Mouse (Mus musculus) kidney, adult 2 months (tissue): ENCODE results near the gene Gne. TPM values are rescaled to one million over a fixed set of nuclear protein-coding genes. Genes with fewer than 3 reads are reported as not detected.

Source experiments
- DNase-seq: peaks from one replicate; pipeline ENCODE4 v3.0.0; 2021
- H3K27ac ChIP-seq: fragments of 200-500 bp; 2 replicates; pipeline ENCODE4 v1.5.1; 2012; ENCODE audit warnings: low read depth, low read length, control low read depth, inconsistent platforms; ENCODE audit not compliant: insufficient read depth
- H3K27me3 ChIP-seq: fragments of 200-500 bp; replicated peaks from 2 replicates; pipeline ENCODE4 v1.6.1; 2012; ENCODE audit warnings: mild to moderate bottlenecking, moderate library complexity, low read length, inconsistent platforms; ENCODE audit not compliant: control insufficient read depth, insufficient read depth
- H3K36me3 ChIP-seq: fragments of 200-500 bp; 2 replicates; pipeline ENCODE4 v1.6.1; 2012; ENCODE audit warnings: mild to moderate bottlenecking, moderate library complexity, low read length, inconsistent platforms; ENCODE audit not compliant: control insufficient read depth, insufficient read depth
- H3K4me1 ChIP-seq: fragments of 200-500 bp; 2 replicates; pipeline ENCODE4 v1.6.1; 2011; ENCODE audit warnings: low read length; ENCODE audit not compliant: control insufficient read depth, insufficient read depth
- H3K4me3 ChIP-seq: fragments of 200-500 bp; 2 replicates; pipeline ENCODE4 v1.5.1; 2011; ENCODE audit warnings: mild to moderate bottlenecking, low read depth, low read length, control low read depth; ENCODE audit not compliant: insufficient read depth
- CTCF ChIP-seq: fragments of 200-500 bp; conservative IDR thresholded peaks from 2 replicates; pipeline ENCODE4 v1.5.1; 2011; ENCODE audit warnings: low read depth, mild to moderate bottlenecking, control low read depth, low read length, moderate library complexity, mixed read lengths; ENCODE audit not compliant: insufficient read depth, insufficient read length
- POLR2A ChIP-seq: fragments of 200-500 bp; IDR thresholded peaks from one replicate; pipeline ENCODE4 v1.6.1; 2011; ENCODE audit warnings: low read depth, low read length, control low read depth
- WGBS: fragments of 180-500 bp; shearing (Covaris S2); methylation state at CpG from one replicate; pipeline ENCODE4 v1.1.7; 2018; 5-methylcytosine and 5-hydroxymethylcytosine counted together
- polyA plus RNA-seq: library from polyadenylated mRNA; depleted of rRNA; stranded (reverse); fragments of >200 nt; gene quantifications from 2 replicates; pipeline ENCODE4 v1.2.3, GENCODE M21; 2012; rRNA removed

The Gne gene
- polyA plus RNA-seq, 1 experiment = 26.2 TPM

DNA sequence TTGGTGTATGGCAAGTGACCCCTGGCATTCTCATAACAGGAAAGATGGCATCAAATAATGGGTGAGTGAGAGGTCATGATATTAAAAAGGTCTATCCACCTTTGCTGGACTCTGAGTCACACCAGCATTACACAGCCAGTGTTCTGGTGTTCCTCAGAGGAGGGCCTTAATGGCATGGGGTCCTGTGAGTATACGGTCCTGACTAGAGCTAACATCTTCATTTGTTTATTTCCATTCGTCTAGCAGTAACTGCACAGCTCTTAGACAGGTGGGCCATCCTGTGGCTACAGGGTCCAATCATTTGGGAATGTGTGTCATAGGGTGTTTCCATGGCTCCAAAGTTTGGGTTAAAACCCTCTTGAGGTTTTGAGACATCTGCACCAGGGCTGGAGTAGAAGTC is 89.6 kb downstream of the Gne start:
- H3K27me3 ChIP-seq = no peaks in the 10 kb centered on the region
- no peak for DNase-seq
- WGBS = 82% methylated on average over 2 of the region's 2 CpGs
- H3K4me3 ChIP-seq = no peak overlapping the region
- no peaks in the 10 kb centered on the region for H3K4me1 ChIP-seq
- TF ChIP-seq POLR2A (no peak), CTCF (no peak)
- no peak overlapping the region for H3K27ac ChIP-seq
- no peaks in the 10 kb centered on the region for H3K36me3 ChIP-seq

DNA sequence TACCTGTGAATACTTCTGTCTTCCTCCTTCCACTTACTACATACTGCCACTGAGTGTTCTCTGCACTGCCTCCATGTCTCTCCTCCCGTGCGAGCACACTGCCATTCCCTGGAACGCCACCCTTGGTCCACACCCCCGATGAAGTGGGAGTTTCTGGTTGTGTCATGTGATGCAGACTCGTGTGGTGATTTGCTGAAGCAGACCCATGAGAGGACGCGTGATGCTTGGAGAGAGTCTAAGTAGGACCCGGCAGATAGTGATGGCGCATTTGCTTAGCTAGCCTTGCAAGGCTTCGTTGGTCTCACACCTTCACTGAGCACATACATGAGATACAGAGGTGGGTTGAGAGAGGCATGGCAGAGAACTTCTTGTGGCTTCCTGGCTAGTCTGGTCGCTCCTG is 90.9 kb downstream of the Gne start:
- no peak overlapping the region for H3K4me3 ChIP-seq
- no peaks in the 10 kb centered on the region for H3K36me3 ChIP-seq
- no peak overlapping the region for H3K27ac ChIP-seq
- DNase-seq = no peak
- no peaks in the 10 kb centered on the region for H3K4me1 ChIP-seq
- WGBS = 93% methylated on average over 11 of the region's 11 CpGs
- no peaks in the 10 kb centered on the region for H3K27me3 ChIP-seq
- TF ChIP-seq POLR2A = no peak
- no peak for TF ChIP-seq CTCF

DNA sequence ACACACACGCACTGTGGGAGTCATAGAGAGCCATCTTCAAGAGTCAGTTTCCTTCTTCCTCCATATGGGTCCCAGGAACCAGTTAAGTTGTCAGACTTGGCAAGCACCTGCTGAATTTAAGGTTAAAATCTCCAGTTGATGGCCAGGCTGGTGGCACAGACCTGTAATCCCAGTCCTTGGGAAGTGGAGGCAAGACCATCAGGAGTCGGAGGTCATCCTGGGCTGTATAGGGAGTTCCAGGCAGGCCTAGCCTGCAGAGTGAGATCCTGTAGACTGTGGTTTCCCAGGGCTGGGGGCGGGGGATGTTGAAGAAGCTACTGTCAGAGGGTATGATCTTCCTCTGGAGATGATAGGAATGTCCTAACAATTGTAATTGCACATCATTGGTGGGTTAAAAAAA is 95.0 kb downstream of the Gne start:
- no peak for TF ChIP-seq POLR2A
- no peak for TF ChIP-seq CTCF
- Histone ChIP-seq H3K27ac (no peak overlapping the region), H3K36me3 (no peaks in the 10 kb centered on the region), H3K27me3 (no peaks in the 10 kb centered on the region), H3K4me3 (no peak overlapping the region), H3K4me1 (no peaks in the 10 kb centered on the region)
- DNase-seq = no peak
- 90% methylated on average over 3 of the region's 3 CpGs for WGBS

DNA sequence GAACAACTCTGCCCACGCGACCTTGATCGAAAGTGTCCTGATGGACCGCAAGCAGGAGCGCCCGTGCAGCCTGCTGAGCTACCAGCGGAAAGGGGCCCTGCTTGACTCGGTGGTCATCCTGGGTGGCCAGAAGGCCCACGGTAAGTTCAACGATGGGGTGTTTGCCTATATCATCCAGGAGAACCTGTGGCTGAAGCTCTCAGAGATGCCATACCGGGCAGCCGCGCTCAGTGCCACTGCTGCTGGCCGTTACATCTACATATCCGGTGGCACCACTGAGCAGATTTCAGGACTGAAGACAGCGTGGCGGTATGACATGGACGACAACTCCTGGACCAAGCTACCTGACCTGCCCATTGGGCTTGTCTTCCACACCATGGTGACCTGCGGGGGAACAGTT is 99.7 kb downstream of the Gne start:
- Histone ChIP-seq H3K36me3 (no peaks in the 10 kb centered on the region), H3K4me3 (no peak overlapping the region), H3K27me3 (no peaks in the 10 kb centered on the region), H3K27ac (no peak overlapping the region), H3K4me1 (no peaks in the 10 kb centered on the region)
- DNase-seq = no peak
- WGBS = 93% methylated on average over 19 of the region's 19 CpGs
- no peak for TF ChIP-seq POLR2A
- TF ChIP-seq CTCF = no peak

Other genes with a start within 250 kb of the Gne start
- not detected in 2 replicates for gene Olfr157, start 244.0 kb downstream of the Gne start, polyA plus RNA-seq
- gene Olfr155, start 232.6 kb downstream of the Gne start, polyA plus RNA-seq = not detected in 2 replicates
- gene Reck, start 208.6 kb downstream of the Gne start, polyA plus RNA-seq = 8.5 and 10.3 TPM in 2 replicates
- gene Glipr2, start 126.8 kb downstream of the Gne start, polyA plus RNA-seq = 3.3 and 4.7 TPM in 2 replicates
- 0.12 and 0.13 TPM in 2 replicates for gene Ccin, start 100.7 kb downstream of the Gne start, polyA plus RNA-seq
- 212 and 261 TPM in 2 replicates for gene Clta, start 79.7 kb downstream of the Gne start, polyA plus RNA-seq
- gene Rnf38, start 149.6 kb upstream of the Gne start, polyA plus RNA-seq = 69.9 and 72.6 TPM in 2 replicates
- 0.15 and 0.39 TPM in 2 replicates for gene Melk, start 216.7 kb upstream of the Gne start, polyA plus RNA-seq